Mouse (Mus musculus) heart, embryonic 15.5 days (tissue): Measurements from ENCODE around the gene Lmna. TPM values are rescaled to one million over a fixed set of nuclear protein-coding genes. Genes with fewer than 3 reads are reported as not detected.

ENCODE experiments used
- ATAC-seq: fragments of 200-750 bp; cut with Nextera tagmentation; replicated peaks from 2 replicates; pipeline ENCODE4 v1.8.0; 2017; ENCODE audit warnings: low read depth, moderate TSS enrichment; ENCODE audit not compliant: insufficient number of reproducible peaks, insufficient read depth, low FRiP score
- H3K27ac ChIP-seq: fragments of 300-500 bp; sonication (generic); 2 replicates; pipeline ENCODE4 v1.5.1; 2015; ENCODE audit warnings: mild to moderate bottlenecking, inconsistent platforms
- H3K27me3 ChIP-seq: fragments of 300-500 bp; sonication (generic); 2 replicates; pipeline ENCODE4 v1.6.1; 2015; ENCODE audit warnings: inconsistent platforms
- H3K36me3 ChIP-seq: fragments of 300-500 bp; sonication (generic); 2 replicates; pipeline ENCODE4 v1.6.1; 2015; ENCODE audit warnings: mild to moderate bottlenecking, inconsistent platforms
- H3K4me1 ChIP-seq: fragments of 300-500 bp; sonication (generic); replicated peaks from 2 replicates; pipeline ENCODE4 v1.6.1; 2015; ENCODE audit warnings: inconsistent platforms
- H3K4me2 ChIP-seq: fragments of 300-500 bp; sonication (generic); 2 replicates; pipeline ENCODE4 v1.6.1; 2015; ENCODE audit warnings: inconsistent platforms, mild to moderate bottlenecking, moderate library complexity
- H3K4me3 ChIP-seq: fragments of 300-500 bp; sonication (generic); 2 replicates; pipeline ENCODE4 v1.5.1; 2015; ENCODE audit warnings: mild to moderate bottlenecking, inconsistent platforms
- H3K9ac ChIP-seq: fragments of 300-500 bp; sonication (generic); 2 replicates; pipeline ENCODE4 v1.6.1; 2015; ENCODE audit warnings: mild to moderate bottlenecking, inconsistent platforms
- H3K9me3 ChIP-seq: fragments of 300-500 bp; sonication (generic); replicated peaks from 2 replicates; pipeline ENCODE4 v1.6.1; 2016; ENCODE audit warnings: inconsistent platforms
- WGBS: fragments of 180-500 bp; shearing (Covaris S2); methylation state at CpG from one replicate; pipeline ENCODE4 v1.1.7; 2015; ENCODE audit warnings: mixed read lengths; 5-methylcytosine and 5-hydroxymethylcytosine counted together
- polyA plus RNA-seq: library from polyadenylated mRNA; unstranded; fragments of >200 nt; fragmentation: Nextera tagmentation; extraction: Ambion mirVana; gene quantifications from 2 replicates; pipeline ENCODE4 v1.2.1, GENCODE M21; 2015

Lmna gene
- polyA plus RNA-seq, 1 experiment from 2014 or later, result 110 TPM

DNA sequence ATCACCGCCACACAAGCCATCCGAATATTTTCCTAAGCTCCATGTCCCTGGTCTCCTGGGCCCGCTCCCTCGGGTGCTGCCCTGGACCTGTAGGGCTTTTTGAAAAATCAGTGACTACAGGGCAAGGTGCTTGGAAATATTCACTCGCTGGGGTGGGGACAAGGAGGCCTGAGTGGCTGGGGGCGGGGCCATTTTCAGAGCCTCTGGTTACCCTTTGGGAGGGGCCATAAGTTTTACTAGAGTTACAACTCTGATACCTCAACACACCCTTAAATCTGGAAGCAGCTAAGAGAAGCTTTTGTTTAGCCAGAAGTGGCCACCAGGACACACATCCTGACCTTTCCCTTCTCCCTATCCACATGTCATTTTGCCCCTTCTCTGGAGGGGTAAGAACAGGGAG is 27.4 kb upstream of the Lmna start:
- ATAC-seq, result no peak
- Histone ChIP-seq H3K9ac (peak overlapping the region; percentile 29; the same call in 1 of the 2 replicates), H3K4me1 (peaks cover 62% of the 10 kb centered on the region), H3K4me2 (peak overlapping the region; percentile 74), H3K4me3 (peak overlapping the region; percentile 37; the same call in 1 of the 2 replicates), H3K36me3 (peaks cover 26% of the 10 kb centered on the region; the same call in 1 of the 2 replicates), H3K9me3 (no peaks in the 10 kb centered on the region), H3K27me3 (no peaks in the 10 kb centered on the region), H3K27ac (0 out of 2 replicates have a peak overlapping the region, but pooled peaks have one; percentile 32)
- 75% methylated on average over 6 of the region's 6 CpGs for WGBS

DNA sequence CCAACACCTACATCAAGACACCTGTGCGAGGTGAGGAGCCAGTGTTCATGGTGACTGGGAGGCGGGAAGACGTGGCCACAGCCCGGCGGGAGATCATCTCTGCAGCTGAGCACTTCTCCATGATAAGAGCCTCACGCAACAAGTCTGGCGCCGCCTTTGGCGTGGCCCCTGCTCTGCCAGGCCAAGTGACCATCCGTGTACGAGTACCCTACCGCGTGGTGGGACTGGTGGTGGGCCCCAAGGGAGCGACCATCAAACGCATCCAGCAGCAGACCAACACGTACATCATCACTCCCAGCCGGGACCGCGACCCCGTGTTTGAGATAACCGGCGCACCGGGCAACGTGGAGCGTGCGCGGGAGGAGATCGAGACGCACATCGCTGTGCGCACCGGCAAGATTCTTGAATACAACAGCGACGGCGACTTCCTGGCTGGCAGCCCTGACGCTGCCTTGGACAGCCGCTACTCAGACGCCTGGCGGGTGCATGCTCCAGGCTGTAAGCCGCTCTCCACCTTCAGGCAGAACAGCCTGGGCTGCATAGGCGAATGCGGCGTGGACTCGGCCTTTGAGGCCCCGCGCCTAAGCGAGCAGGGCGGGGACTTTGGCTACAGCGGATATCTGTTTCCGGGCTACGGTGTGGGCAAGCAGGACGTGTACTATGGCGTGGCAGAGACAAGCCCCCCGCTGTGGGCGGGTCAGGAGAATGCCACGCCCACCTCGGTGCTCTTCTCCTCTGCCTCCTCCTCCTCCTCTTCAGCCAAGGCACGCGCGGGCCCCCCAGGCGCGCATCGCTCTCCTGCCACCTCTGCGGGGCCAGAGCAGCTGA is 26.6 kb upstream of the Lmna start:
- H3K36me3 ChIP-seq, result peaks cover 26% of the 10 kb centered on the region; the same call in 1 of the 2 replicates
- WGBS, result 11% methylated on average over 64 of the region's 64 CpGs
- ATAC-seq, result peak; percentile 34; the same call in 1 of the 2 replicates
- H3K4me2 ChIP-seq, result peak overlapping the region; percentile 74
- H3K4me3 ChIP-seq, result peak overlapping the region; percentile 37
- H3K9ac ChIP-seq, result peak overlapping the region; percentile 39
- no peaks in the 10 kb centered on the region for H3K27me3 ChIP-seq
- H3K9me3 ChIP-seq, result no peaks in the 10 kb centered on the region
- peaks cover 59% of the 10 kb centered on the region for H3K4me1 ChIP-seq
- H3K27ac ChIP-seq, result peak overlapping the region; percentile 32; the same call in 1 of the 2 replicates

DNA sequence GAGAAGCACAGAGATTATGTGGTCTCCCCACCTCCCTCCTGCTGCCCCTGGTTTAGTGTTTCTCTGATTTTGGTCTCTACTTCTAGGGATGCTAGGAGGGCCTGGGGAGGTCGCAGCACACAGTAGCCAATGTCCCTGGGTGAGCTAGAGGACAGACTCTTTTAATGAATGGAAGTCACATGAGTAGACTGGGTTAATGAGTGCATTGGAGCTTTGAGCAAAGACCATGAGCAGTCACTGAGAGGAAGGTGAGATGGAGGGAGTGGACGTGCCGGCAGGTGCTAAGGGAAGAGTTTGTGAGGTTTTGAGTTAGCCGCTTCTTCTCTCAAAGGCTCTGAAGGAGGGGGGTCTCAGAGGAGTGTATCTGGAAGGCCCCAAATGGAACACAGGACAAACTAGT is 25.8 kb upstream of the Lmna start:
- Histone ChIP-seq H3K27me3 (no peaks in the 10 kb centered on the region), H3K36me3 (peaks cover 26% of the 10 kb centered on the region; the same call in 1 of the 2 replicates), H3K9ac (no peak overlapping the region), H3K4me3 (no peak overlapping the region), H3K27ac (no peak overlapping the region), H3K9me3 (no peaks in the 10 kb centered on the region), H3K4me2 (peak overlapping the region; percentile 74), H3K4me1 (peaks cover 61% of the 10 kb centered on the region)
- 73% methylated on average over 4 of the region's 4 CpGs for WGBS
- no peak for ATAC-seq

DNA sequence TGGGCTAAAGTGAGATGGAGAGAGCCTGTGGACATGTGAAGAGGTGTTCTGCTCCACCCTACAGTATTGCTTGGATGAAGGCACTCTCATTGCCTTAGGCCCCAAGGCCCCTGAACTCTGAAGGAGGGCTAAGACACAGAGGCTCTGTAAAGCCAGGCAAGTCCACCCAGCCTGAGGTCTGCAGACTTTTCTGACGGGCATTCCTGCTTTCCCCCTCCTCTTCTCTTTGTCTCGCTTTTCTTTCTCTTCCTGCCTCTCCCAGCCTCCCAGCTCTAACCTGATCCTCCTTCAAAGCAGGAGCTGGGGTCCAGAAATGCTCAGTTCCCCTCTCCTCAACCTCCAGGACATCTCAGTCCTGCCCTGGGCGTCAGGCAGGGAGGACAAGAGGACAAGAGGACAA is 25.2 kb upstream of the Lmna start:
- no peaks in the 10 kb centered on the region for H3K27me3 ChIP-seq
- peak overlapping the region; percentile 94 for H3K4me3 ChIP-seq
- no peaks in the 10 kb centered on the region for H3K9me3 ChIP-seq
- 49% methylated on average over 3 of the region's 3 CpGs for WGBS
- H3K4me2 ChIP-seq, result peak overlapping the region; percentile 74
- no peak overlapping the region for H3K9ac ChIP-seq
- H3K4me1 ChIP-seq, result peaks cover 61% of the 10 kb centered on the region
- ATAC-seq, result no peak
- peaks cover 26% of the 10 kb centered on the region; the same call in 1 of the 2 replicates for H3K36me3 ChIP-seq
- 0 out of 2 replicates have a peak overlapping the region, but pooled peaks have one; percentile 89 for H3K27ac ChIP-seq

DNA sequence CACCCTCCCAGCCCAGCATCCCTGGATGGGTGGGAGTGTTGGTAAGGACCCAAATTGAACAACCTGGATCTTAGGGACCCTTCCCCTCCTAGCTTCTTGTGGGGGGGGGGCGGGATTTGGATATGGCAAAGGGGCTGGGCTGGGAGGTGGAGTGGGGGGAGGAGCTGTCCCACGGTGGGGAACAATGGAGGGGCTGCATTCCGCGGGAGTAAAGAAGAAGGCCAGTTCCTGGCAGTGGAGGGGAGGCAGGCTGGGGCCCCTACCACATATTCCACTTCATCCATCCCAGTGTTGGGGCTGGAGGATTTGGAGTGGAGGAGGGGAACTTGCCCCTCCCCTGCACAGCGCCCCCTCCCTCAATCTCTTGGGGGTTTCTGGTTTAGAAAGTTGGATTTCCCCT is 23.9 kb upstream of the Lmna start:
- Histone ChIP-seq H3K4me2 (peak overlapping the region; percentile 74), H3K4me1 (peaks cover 71% of the 10 kb centered on the region), H3K27ac (peak overlapping the region; percentile 89), H3K9me3 (no peaks in the 10 kb centered on the region), H3K27me3 (no peaks in the 10 kb centered on the region), H3K9ac (peak overlapping the region; percentile 94), H3K4me3 (peak overlapping the region; percentile 94), H3K36me3 (peaks cover 26% of the 10 kb centered on the region; the same call in 1 of the 2 replicates)
- WGBS, result 9% methylated on average over 4 of the region's 5 CpGs
- no peak for ATAC-seq

DNA sequence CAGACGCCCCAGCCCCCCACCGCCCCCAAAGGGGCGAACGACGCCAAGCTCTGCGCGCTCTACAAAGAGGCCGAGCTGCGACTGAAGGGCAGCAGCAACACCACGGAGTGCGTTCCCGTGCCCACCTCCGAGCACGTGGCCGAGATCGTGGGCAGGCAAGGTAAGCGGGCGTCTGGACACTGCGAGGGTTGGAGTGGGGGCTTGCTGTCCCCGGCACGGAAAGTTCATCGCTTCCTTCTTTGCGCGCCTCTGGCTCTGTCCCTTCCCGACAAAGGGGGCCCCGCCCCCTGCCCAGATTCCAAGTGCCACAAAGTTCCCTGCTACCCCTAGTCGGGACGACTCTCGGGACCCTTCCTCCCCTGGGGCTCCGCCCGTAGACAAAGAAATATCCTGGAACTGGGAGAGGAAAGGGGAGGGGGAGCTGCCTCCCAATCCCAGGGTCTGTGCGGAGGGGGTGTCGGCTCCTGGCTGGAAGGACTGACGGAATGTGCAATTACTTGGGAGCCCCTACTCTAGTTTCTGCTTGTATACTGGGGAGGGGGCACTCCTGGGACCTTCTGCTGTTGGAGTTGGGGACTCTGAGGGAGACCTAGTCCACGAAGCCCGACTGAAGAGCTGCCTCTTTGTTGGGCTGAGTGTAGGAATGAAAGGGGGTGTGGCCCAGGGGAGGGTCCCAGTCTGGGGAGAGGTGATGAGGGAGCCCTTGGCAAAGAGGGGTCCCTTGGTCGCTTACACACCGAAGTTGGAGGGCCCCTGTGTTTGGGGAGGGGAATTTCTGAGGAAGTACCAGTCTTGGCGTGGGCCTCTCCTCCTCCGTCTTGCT is 23.1 kb upstream of the Lmna start:
- Histone ChIP-seq H3K4me2 (peak overlapping the region; percentile 74), H3K27me3 (no peaks in the 10 kb centered on the region), H3K9me3 (no peaks in the 10 kb centered on the region), H3K4me1 (peaks cover 71% of the 10 kb centered on the region), H3K9ac (peak overlapping the region; percentile 94), H3K27ac (peak overlapping the region; percentile 89), H3K36me3 (peaks cover 17% of the 10 kb centered on the region; the same call in 1 of the 2 replicates), H3K4me3 (peak overlapping the region; percentile 94)
- 1% methylated on average over 40 of the region's 40 CpGs for WGBS
- no peak for ATAC-seq

DNA sequence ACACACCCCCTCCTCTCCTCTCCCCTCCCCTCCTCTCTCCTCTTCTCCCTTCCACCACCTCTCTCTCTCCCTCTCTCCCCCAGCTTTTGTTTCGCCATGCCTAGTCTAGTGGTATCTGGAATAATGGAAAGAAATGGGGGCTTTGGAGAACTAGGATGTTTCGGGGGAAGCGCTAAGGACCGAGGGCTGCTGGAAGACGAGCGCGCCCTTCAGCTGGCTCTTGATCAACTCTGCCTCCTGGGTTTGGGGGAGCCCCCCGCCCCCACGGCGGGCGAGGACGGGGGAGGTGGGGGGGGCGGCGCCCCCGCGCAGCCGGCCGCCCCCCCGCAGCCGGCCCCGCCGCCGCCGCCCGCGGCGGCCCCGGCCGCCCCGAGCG is 22.5 kb upstream of the Lmna start, which contains the start of gene Mex3a:
Gene Mex3a (plus strand): TSS at position 97 of the 376 bp plus-strand sequence.
- Histone ChIP-seq H3K27me3 (no peaks in the 10 kb centered on the region), H3K4me3 (peak within 1 kb of the TSS; percentile 94), H3K27ac (peak within 1 kb of the TSS; percentile 89), H3K4me1 (peaks cover 75% of the 10 kb centered on the region), H3K9me3 (no peaks in the 10 kb centered on the region), H3K36me3 (peaks cover 11% of the 10 kb centered on the region; the same call in 1 of the 2 replicates), H3K4me2 (peak within 1 kb of the TSS; percentile 74), H3K9ac (peak within 1 kb of the TSS; percentile 94)
- WGBS, result under 1% methylated on average over 24 of the region's 31 CpGs
- ATAC-seq, result no peak; the same call in 1 of the 2 replicates

DNA sequence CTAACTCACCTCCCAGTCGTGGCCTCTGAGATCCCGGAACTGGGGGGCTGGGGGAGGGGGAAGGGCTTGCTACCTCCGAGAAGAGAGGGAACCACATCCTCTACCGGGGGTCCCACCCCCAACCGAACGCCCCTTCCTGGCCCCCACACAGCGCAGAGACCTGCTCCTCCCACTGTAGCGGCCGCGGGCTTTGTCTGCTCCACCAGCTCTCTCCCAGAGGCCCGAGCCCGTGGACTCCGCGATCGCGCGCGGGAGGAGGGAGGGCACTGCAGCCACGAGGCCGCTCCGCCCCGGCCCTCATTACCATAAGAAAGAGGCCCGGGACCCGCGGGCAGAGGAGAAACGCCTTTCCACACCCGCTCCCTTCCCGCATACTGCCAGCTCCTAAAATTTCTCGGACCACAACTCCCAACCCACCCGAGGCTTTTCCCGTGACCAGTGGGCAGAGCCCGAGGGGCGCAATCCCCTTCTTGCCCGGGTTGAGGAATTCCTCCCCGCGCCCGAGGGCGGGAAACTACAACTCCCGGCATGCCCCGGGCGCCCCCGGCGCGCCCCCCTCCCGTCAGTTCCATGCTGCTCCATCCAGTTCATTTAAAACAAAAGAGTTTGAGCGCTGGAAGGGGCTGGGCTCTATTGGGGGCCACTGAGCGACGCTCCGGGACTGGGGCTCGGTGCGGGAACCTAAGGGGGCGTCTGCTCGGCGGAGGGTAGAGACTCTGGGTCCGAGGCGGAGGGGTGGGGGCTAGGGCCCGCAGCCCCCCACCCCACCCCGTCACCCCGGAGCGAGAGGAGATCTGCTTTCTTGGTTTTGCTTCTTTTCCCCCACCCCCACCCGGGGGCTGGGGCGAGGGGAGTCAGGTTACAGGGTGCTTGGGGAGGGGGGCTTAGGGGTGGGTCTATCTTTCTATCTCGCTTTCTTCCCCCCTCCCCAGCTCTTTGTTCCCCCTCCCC is 21.9 kb upstream of the Lmna start:
- peak overlapping the region; percentile 89 for H3K27ac ChIP-seq
- under 1% methylated on average over 60 of the region's 63 CpGs for WGBS
- H3K9ac ChIP-seq, result peak overlapping the region; percentile 94
- ATAC-seq, result peak; percentile 79
- peak overlapping the region; percentile 74 for H3K4me2 ChIP-seq
- H3K27me3 ChIP-seq, result no peaks in the 10 kb centered on the region
- H3K36me3 ChIP-seq, result peaks cover 5% of the 10 kb centered on the region; the same call in 1 of the 2 replicates
- H3K9me3 ChIP-seq, result no peaks in the 10 kb centered on the region
- H3K4me1 ChIP-seq, result peaks cover 73% of the 10 kb centered on the region
- peak overlapping the region; percentile 94 for H3K4me3 ChIP-seq

DNA sequence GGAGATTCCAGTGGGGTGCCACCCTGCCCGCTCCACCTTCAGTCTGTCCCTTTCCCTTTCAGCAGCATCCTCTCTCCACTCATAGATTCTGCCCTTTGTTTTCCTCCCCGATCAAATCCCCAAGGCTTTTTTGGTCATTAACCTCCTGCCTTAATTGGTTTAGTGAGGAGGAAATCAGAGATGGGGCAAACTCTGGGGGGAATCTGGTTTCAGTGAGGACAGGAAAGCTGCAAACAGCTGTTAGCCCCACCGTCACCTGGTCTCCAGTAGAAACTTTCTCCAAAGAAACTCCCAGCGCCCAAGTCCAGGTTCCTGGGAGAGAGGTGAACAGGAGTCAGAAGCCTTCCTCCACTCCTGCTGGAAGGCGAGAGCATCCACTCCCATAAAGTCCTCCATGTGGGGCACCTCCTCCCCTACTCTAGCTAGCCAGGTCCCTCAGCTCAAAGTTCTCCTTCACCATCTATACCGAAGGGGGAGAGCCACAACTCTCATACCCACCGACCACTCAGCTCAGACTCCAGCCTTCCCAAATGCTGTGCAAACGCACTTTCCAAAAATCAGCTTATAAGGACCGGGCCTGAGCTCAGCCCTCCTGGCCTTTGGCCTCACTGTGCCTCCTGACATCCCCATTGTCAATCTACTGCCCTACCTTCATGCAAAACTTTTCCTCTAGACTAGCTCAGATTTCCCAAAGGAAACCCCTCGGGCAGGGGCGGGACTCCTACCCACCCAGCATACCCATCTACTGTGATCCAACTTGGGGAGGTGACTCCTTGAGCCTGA is 20.5 kb upstream of the Lmna start:
- ATAC-seq, result no peak
- H3K9me3 ChIP-seq, result no peaks in the 10 kb centered on the region
- H3K4me1 ChIP-seq, result peaks cover 65% of the 10 kb centered on the region
- H3K36me3 ChIP-seq, result no peaks in the 10 kb centered on the region
- H3K9ac ChIP-seq, result peak overlapping the region; percentile 94
- peak overlapping the region; percentile 94 for H3K4me3 ChIP-seq
- H3K4me2 ChIP-seq, result peak overlapping the region; percentile 74
- H3K27ac ChIP-seq, result peak overlapping the region; percentile 89
- WGBS, result 28% methylated on average over 11 of the region's 11 CpGs
- H3K27me3 ChIP-seq, result no peaks in the 10 kb centered on the region
